Mouse (Mus musculus) heart, adult 2 months (tissue): ENCODE results near the gene Zfp27.

Source experiments
- CTCF ChIP-seq: fragments of 200-600 bp; IDR thresholded peaks from 2 replicates; pipeline ENCODE4 v1.8.1; 2022; ENCODE audit warnings: antibody characterized with exemption, mild to moderate bottlenecking, moderate library complexity
- EP300 ChIP-seq: fragments of 200-500 bp; IDR thresholded peaks from 2 replicates; pipeline ENCODE4 v1.6.1; 2011; ENCODE audit warnings: low read depth, low read length, control low read depth; ENCODE audit not compliant: insufficient read depth
- POLR2A ChIP-seq: fragments of 200-500 bp; IDR thresholded peaks from 2 replicates; pipeline ENCODE4 v1.6.1; 2011; ENCODE audit warnings: mild to moderate bottlenecking, low read depth, low read length, control low read depth; ENCODE audit not compliant: insufficient read depth

GRCm38 (mm10) chr7:29890501-29890900 is 15.9 kb downstream of the Zfp27 start:
- TF ChIP-seq CTCF (no peak), EP300 (no peak), POLR2A (no peak)
